Mouse (Mus musculus): ENCODE data around the gene Olfr1419. TPM values are rescaled to one million over a fixed set of nuclear protein-coding genes. Genes with fewer than 3 reads are reported as not detected.

Gene Olfr1419
- not detected for total RNA-seq (2023)

DNA sequence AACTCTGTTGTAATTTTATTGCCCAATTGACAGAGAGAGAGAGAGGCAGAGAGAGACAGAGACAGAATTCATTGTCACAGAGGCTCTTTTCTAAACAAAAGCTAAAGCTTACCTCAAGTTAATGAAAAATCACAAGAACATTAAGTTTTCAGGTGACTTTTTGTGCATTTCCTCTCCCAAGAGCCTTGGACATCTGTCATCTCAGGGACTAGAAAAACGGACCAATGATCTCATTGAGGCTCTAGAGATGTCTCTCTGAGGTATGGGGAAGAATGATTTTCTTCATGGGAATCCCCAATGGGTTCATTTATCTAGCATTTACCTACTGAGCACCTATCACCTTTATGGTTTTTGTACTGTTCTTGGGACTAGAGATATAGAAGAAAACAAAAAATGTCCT, at the start of gene Olfr1419:
Gene Olfr1419, minus strand, starts transcription at position 101 of the 400 bp plus-strand sequence.

DNA sequence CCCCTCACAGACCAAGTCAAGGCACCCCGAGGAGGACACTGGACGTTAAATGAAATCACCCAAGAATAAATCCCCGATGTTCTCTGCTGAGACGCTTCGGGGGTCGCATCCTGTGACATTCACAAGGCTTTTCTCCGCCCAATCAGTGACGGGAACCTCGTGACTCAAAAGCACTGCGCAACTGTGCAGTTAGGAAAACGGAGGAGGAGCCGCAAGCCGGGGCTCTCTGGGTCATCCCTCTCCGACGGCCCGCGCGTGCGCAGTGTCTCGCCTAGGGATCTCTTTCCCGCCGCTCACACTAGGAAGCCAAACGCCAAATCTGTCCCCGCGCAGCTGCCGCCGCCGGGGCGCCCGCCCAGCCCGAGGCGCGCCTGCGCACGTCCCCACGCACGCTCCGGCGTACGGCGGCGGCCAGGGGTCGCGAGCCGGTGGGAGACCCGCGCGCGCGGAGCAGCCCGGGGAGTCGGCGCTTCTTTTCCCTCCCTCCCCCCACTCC, 37.2 kb upstream of the Olfr1419 start, which contains the start of gene Patl1:
Gene Patl1, plus strand, starts transcription at position 363 of the 496 bp plus-strand sequence.

DNA sequence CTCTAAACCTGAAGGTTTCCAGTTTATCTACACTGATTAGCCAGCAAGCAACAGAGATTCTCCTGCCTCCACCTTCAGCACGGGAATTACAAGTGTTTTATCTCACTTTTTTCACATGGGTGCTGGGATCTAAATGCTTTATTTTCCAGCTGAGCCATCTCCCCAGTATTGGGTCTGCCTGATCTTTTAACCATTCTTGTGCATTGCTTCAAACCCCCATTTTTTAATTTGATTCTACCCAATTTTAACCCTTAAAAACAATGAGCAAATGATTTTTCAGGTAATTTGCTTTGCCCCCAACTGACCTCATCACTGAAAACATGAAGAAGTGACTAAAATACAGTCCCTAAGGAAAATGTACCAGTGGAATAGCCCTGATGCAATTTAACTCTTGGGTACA, 11.4 kb upstream of the Olfr1419 start, which contains the start of gene Olfr1420:
Gene Olfr1420, plus strand, starts transcription at position 301 of the 400 bp plus-strand sequence.

DNA sequence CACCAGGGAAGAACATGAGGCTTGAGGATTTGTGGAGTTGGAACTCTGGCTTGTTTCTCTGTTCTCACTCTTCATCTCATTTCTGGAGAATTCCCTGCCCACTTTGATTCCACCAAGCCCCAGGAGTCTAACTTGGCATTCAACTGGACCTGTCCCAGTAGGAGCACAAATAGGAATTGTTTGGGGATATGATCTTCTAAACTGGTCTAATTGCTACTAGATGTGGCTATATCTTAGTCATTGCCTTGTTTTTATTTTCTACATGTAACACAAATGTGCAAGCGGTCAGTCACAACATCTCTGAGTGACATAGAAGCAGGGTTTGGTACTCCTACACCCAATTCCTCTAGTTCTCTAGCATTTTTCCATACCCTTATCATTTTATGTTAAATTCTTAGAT, 13.9 kb downstream of the Olfr1419 start, which contains the start of gene Olfr1418:
Gene Olfr1418, minus strand, starts transcription at position 101 of the 400 bp plus-strand sequence.

DNA sequence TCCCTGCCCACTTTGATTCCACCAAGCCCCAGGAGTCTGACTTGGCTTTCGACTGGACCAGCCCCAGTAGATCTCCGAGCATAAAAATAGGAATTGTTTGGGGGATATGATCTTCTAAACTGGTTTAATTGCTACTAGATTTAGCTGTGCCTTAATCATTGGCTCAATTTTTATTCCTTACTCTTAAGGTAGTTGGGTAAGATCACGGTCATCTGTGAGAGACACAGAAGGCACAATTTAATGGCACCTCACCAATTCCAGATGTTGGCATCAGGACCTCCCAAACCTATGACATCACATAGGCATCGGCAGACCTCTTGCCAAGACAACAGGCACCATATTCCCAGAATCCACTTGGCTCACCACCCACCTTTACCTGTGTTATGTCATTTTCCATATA, 35.8 kb downstream of the Olfr1419 start, which contains the start of gene Olfr1417:
Gene Olfr1417, minus strand, starts transcription at position 101 of the 400 bp plus-strand sequence.

DNA sequence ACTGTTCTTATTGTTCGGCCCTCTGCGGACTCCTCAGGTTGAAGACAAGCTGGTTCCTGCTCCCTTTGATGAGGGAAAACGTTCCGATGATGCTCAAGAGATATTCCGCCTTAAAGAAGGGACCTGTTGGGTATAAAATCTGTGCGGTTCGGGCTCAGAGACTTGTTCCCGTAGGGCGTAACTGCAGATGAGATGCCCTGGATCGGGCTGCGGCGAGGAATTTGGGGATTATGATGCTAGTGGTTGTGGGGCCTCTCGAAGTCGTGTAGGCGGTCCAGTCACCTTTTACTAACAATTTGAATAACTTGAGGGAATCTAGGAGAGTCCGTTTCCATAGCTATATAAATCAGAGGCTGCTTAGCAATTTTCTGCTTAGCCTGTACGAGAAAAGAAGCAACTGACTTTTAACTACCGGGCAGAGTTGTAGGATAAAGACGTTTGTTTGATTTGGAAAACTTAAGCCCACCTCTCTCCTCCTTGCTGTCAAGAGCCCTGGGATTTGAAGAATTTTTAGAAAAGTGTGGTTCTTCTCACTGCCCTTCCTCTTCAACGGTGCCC, 55.7 kb downstream of the Olfr1419 start, which contains the start of gene Stx3:
Gene Stx3, minus strand, starts transcription at position 261 of the 558 bp plus-strand sequence.

Other genes starting within 250 kb of the Olfr1419 start
- 10 to 100 TPM; 81.0 to 87.7 TPM for gene Ms4a3, start 234.3 kb downstream of the Olfr1419 start, total RNA-seq (2023)
- not detected for gene Oosp2, start 214.5 kb downstream of the Olfr1419 start, total RNA-seq (2023)
- gene Oosp1, start 184.0 kb downstream of the Olfr1419 start, total RNA-seq (2023): under 1 TPM in 1 of 2 experiments, not detected in 1; 0.88 TPM
- gene Oosp3, start 178.1 kb downstream of the Olfr1419 start, total RNA-seq (2023): not detected
- not detected for gene Gif, start 127.6 kb downstream of the Olfr1419 start, total RNA-seq (2023)
- 10 to 100 TPM; 16.3 to 16.5 TPM for gene Mrpl16, start 104.7 kb downstream of the Olfr1419 start, total RNA-seq (2023)
- gene Stx3, start 55.7 kb downstream of the Olfr1419 start, total RNA-seq (2023): 10 to 100 TPM; 15.2 to 19.7 TPM
- gene Olfr1417, start 35.9 kb downstream of the Olfr1419 start, total RNA-seq (2023): not detected
- gene Olfr1418, start 14.0 kb downstream of the Olfr1419 start, total RNA-seq (2023): not detected
- not detected for gene Olfr1420, start 11.5 kb upstream of the Olfr1419 start, total RNA-seq (2023)
- gene Patl1, start 37.3 kb upstream of the Olfr1419 start, total RNA-seq (2023): 10 to 100 TPM; 30.7 to 37.8 TPM
- gene Osbp, start 90.8 kb upstream of the Olfr1419 start, total RNA-seq (2023): 10 to 100 TPM; 40.7 to 41.3 TPM
- gene Olfr1423, start 166.2 kb upstream of the Olfr1419 start, total RNA-seq (2023): not detected
- gene Olfr1424, start 187.6 kb upstream of the Olfr1419 start, total RNA-seq (2023): not detected
- gene Olfr1425, start 202.6 kb upstream of the Olfr1419 start, total RNA-seq (2023): not detected
- not detected for gene Olfr1426, start 216.9 kb upstream of the Olfr1419 start, total RNA-seq (2023)
- gene Olfr1427, start 228.2 kb upstream of the Olfr1419 start, total RNA-seq (2023): not detected
- gene Olfr1428, start 240.8 kb upstream of the Olfr1419 start, total RNA-seq (2023): not detected
- not detected for gene Olfr76, start 248.1 kb upstream of the Olfr1419 start, total RNA-seq (2023)